Mouse (Mus musculus) frontal cortex, postnatal 25 days (tissue): ENCODE measurements around the gene Capg.
"Not testable (repeated sequence)": the region's sequence is repeated elsewhere in the genome, so short reads cannot be mapped to it uniquely, and the experiment has no call there.

Experiments used
- DNase-seq, 2 experiments: peaks; one replicate each; pipeline ENCODE4 v3.0.0; 2022; ENCODE audit warnings: low spot score in 2 of 2

Capg gene

GRCm38 (mm10) chr6:72532580-72532979, 11.6 kb upstream of the Capg start:
- no peak for DNase-seq

- not testable (repeated sequence) for DNase-seq
These were observed 10.6 kb upstream of the Capg start for GRCm38 (mm10) chr6:72533555-72533954.

GRCm38 (mm10) chr6:72534035-72534809, 10.0 kb upstream of the Capg start:
- DNase-seq = peak in 1 of 2 experiments; percentile 61

- peak; percentile 64 to 74 for DNase-seq
These were observed 9.0 kb upstream of the Capg start for GRCm38 (mm10) chr6:72535165-72535564.

DNA sequence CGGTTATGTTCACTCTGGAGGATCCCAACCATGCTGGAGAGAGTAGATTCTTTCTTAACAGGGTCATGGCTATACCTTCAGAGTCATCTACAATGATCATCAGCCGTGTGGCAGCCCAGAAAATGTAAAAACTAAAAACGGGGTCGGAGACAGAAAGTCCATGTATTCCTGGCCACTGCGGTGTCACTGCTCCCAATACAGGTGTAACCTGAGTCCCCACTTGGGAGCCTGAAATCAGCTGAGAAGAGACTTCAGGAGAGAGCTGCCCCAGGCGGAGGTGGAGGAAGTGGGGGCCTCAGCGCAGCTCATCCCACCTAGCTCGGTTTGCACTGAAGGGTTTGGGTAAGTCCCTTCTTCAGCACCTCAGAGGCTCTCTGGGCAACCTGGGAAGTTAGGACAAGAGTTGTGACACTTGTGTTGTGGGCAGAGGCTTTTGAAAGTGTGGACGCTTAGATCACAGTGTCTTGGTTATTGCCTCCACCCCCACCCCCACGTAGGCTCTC, 6.1 kb upstream of the Capg start:
- DNase-seq = no peak

DNA sequence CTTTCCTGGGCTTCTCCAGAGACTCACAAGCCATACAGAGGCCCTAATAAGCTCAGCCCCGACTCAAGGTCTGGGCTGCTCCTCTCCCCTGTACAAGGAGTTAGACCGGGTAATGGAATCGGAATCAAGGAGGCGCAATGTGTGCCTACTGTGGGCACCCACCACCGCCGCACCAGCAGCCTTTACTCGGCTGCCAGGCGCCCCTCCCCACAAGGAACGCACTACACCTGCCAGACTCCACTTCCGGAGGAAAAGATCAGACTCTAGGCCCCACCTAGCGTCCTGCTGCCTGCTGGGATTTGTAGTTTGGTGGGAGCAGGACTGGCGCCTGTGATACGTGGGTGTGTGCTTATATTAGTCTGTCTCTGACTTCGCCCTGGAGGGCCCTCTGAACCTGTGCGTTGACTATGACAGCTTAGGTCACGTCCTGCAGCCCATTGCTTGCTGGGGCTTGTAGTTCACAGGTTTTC, 5.6 kb upstream of the Capg start:
- DNase-seq = peak; percentile 72 to 81

DNA sequence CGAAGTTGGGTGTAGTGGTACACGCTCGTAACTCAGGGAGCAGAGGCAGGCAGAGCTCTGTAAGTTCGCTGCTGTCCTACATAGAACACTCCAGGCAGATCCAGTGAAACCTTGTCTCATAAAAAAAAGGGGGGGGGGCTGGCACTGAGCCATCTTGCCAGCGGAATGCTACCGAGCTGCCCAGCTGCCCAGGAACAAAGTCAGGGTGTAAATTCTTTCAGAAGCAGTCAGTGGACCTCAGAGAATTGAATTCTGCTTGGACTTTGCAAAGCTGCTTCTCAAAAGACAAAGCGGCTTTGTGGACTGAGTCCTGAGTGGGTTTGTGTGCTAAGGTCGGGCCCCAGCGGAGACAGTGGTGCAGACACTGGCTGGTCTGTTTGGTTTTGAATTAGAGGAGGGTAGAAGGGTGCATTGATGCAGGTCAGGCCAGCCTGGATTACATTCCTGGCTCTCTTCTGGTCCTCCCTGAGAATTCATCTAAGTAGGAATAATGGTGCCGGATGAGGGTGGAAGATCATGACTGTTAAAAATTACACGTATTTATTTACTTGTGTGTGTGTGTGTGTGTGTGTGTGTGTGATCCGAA, 833 bp upstream of the Capg start:
- DNase-seq = no peak

DNA sequence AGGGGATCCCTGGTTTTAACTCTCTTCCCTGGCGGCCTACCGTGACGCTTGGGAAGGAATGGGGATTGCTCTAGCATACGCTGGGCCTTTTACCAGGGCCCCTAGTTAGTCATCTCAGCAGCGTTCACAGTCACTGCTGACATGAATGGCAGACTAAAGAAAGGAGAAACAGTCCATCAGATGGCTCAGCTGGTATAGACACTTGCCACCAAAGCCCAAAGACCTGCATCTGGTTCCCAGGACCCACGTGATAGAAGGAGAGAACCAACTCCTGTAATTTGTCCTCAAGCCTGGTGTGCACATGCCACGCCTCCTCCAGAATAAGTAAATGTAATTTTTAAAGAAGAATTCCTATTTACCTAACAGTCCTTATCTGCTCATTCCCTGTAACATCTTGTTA, 1.2 kb downstream of the Capg start:
- DNase-seq = no peak

- no peak for DNase-seq
These were observed 2.9 kb downstream of the Capg start for GRCm38 (mm10) chr6:72547121-72547520.

GRCm38 (mm10) chr6:72547862-72548261, 3.7 kb downstream of the Capg start:
- DNase-seq = no peak

- DNase-seq = no peak
These were observed 4.9 kb downstream of the Capg start for GRCm38 (mm10) chr6:72549041-72549580.

- DNase-seq = no peak
These were observed 5.8 kb downstream of the Capg start for GRCm38 (mm10) chr6:72550025-72550424.

GRCm38 (mm10) chr6:72550503-72551100, 6.4 kb downstream of the Capg start:
- DNase-seq = no peak

- peak in 1 of 2 experiments; percentile 43 for DNase-seq
These were observed 8.2 kb downstream of the Capg start for GRCm38 (mm10) chr6:72552171-72553078.

- DNase-seq = no peak
These were observed 8.9 kb downstream of the Capg start for GRCm38 (mm10) chr6:72553079-72553412.

- DNase-seq = no peak
These were observed 16.6 kb downstream of the Capg start for GRCm38 (mm10) chr6:72560801-72561200.

- no peak for DNase-seq
These were observed 18.3 kb downstream of the Capg start for GRCm38 (mm10) chr6:72562486-72562885.

DNA sequence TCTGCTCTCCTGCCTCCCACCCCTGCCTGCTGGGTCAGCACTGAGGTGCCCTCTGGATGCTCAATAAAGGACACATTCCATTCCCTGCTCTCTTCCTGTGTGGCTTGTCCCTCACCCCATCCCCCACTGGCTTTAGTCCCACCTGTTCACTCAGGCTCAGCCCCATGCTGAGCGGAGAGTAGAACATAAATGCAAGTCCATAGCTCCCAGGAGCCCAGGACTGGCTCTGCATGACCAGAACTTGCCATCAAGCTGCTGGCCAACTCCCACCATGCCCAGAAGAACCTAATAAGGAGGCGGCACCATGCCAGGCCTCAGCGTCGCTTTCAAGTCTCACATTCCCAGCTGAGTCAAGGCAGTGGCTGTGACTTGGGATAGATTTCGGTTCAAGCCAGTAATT, 18.7 kb downstream of the Capg start:
- DNase-seq = no peak

DNA sequence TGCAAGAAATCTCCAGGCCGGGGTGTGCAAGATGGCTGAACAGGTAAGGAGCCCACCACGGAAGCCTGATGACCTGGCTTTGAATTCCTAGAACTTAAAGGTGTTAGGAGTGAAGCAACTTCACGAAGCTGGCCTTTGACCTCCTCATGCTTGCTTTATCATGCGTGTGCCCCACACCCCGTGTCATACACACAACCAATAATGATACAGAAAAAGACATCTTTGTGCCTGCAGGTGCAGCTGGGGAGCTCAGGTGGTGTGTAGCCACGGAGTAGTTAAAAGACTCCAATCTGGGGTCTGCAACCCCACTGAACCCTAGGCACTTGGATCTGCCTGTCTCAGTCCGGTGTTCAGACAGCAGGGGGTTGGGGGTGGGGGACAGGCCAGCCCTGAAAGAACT, 21.3 kb downstream of the Capg start:
- no peak for DNase-seq

GRCm38 (mm10) chr6:72566044-72566443, 21.9 kb downstream of the Capg start:
- peak; percentile 89 to 90 for DNase-seq

DNA sequence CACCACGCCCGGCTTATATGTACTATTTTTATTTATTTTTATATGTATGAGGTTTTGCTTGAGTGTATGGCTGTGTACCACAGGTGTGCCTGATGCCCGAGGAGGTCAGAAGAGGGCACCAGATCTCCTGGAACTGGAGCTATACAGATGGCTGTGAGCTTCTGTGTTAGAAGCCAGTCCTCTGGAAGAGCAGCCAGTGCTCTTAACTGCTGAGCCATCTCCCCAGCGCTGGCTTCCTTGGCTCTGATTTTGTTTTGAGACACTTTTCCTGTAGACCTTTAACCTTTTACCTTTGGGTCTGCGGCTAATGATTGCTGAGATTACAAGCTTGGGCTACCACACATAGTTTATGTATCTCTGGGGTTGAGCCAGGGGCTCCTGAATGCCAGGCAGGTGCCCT, 23.3 kb downstream of the Capg start:
- DNase-seq = no peak

- no peak for DNase-seq
These were observed 24.5 kb downstream of the Capg start for GRCm38 (mm10) chr6:72568736-72569135.
